Mouse (Mus musculus): Measurements from ENCODE around the gene Mettl7b. TPM values are rescaled to one million over a fixed set of nuclear protein-coding genes. Genes with fewer than 3 reads are reported as not detected.
"Not testable (repeated sequence)": the region's sequence is repeated elsewhere in the genome, so short reads cannot be mapped to it uniquely, and the experiment has no call there.

The Mettl7b gene
- total RNA-seq (2021): 5.7 TPM in 1 of 2 replicates, not detected in the other
- long read RNA-seq, transcript Mettl7b-201 (2 exons, 1,230 nt): major isoform, 237 of 242 reads
- long read RNA-seq, partial matches to known transcripts: 0 of 242 reads
- long read RNA-seq, other reads (novel, unspliced or antisense): 5 of 242 reads

GRCm38 (mm10) chr10:128960590-128961584 lies at the start of gene Mettl7b:
Gene Mettl7b (minus strand): TSS chr10:128960988.
- DNase-seq: no peak

GRCm38 (mm10) chr10:129010288-129010841 lies 49.6 kb upstream of the Mettl7b start, which contains the start of gene Olfr763:
Gene Olfr763 (plus strand): TSS chr10:129010791.
- no peak for DNase-seq

GRCm38 (mm10) chr10:129004032-129004920 lies 43.5 kb upstream of the Mettl7b start:
- no peak for DNase-seq

GRCm38 (mm10) chr10:128996523-128997040 lies 35.8 kb upstream of the Mettl7b start:
- DNase-seq: no peak

- DNase-seq: no peak
These were observed 35.0 kb upstream of the Mettl7b start for GRCm38 (mm10) chr10:128995796-128996195.

- no peak for DNase-seq
These were observed 30.2 kb upstream of the Mettl7b start for GRCm38 (mm10) chr10:128990994-128991393.

- not testable (repeated sequence) for DNase-seq
These were observed 29.5 kb upstream of the Mettl7b start for GRCm38 (mm10) chr10:128990129-128990850.

GRCm38 (mm10) chr10:128989131-128989530 lies 28.3 kb upstream of the Mettl7b start, which contains the start of gene Olfr9:
Gene Olfr9 (plus strand): TSS chr10:128989431.
- not testable (repeated sequence) for DNase-seq

- no peak for DNase-seq
These were observed 20.0 kb upstream of the Mettl7b start for GRCm38 (mm10) chr10:128980644-128981365.

- DNase-seq: peak; percentile 24
These were observed 16.8 kb upstream of the Mettl7b start for GRCm38 (mm10) chr10:128977522-128978114.

GRCm38 (mm10) chr10:128976395-128976794 lies 15.6 kb upstream of the Mettl7b start:
- no peak for DNase-seq

- DNase-seq: no peak
These were observed 12.1 kb upstream of the Mettl7b start for GRCm38 (mm10) chr10:128972841-128973240.

GRCm38 (mm10) chr10:128970740-128971250 lies 10.0 kb upstream of the Mettl7b start:
- DNase-seq: no peak

GRCm38 (mm10) chr10:128968341-128968749 lies 7.6 kb upstream of the Mettl7b start:
- DNase-seq: no peak

GRCm38 (mm10) chr10:128965871-128966270 lies 5.1 kb upstream of the Mettl7b start:
- no peak for DNase-seq

- DNase-seq: no peak
These were observed 4.2 kb upstream of the Mettl7b start for GRCm38 (mm10) chr10:128964961-128965360.

GRCm38 (mm10) chr10:128960142-128960541 lies 646 bp downstream of the Mettl7b start:
- no peak for DNase-seq

GRCm38 (mm10) chr10:128958340-128958739 lies 2.4 kb downstream of the Mettl7b start:
- DNase-seq: no peak

- DNase-seq: no peak
These were observed 10.4 kb downstream of the Mettl7b start for GRCm38 (mm10) chr10:128950208-128950887.
